Mouse (Mus musculus) liver, adult 2 months (tissue): Measurements from ENCODE around the gene Efcab6. TPM values are rescaled to one million over a fixed set of nuclear protein-coding genes. Genes with fewer than 3 reads are reported as not detected.

Experiments
- DNase-seq: peaks from one replicate; pipeline ENCODE4 v3.0.0-alpha.2; 2011; ENCODE audit warnings: low read depth, low spot score; ENCODE audit errors: extremely low read depth
- H3K27ac ChIP-seq: fragments of 200-500 bp; replicated peaks from 2 replicates; pipeline ENCODE4 v1.5.1; 2012; ENCODE audit warnings: low read depth, mild to moderate bottlenecking, control low read depth, inconsistent platforms, low read length; ENCODE audit not compliant: insufficient read depth
- H3K27me3 ChIP-seq: fragments of 200-500 bp; 2 replicates; pipeline ENCODE4 v1.6.1; 2012; ENCODE audit warnings: mild to moderate bottlenecking, moderate library complexity, low read length, inconsistent platforms; ENCODE audit not compliant: control insufficient read depth, insufficient read depth
- H3K36me3 ChIP-seq: fragments of 200-500 bp; 2 replicates; pipeline ENCODE4 v1.6.1; 2012; ENCODE audit warnings: low read length, inconsistent platforms; ENCODE audit not compliant: control insufficient read depth, insufficient read depth
- H3K4me1 ChIP-seq: fragments of 200-500 bp; 2 replicates; pipeline ENCODE4 v1.6.1; 2011; ENCODE audit warnings: low read length; ENCODE audit not compliant: control insufficient read depth, insufficient read depth
- H3K4me3 ChIP-seq: fragments of 200-500 bp; 2 replicates; pipeline ENCODE4 v1.5.1; 2011; ENCODE audit warnings: low read depth, mild to moderate bottlenecking, control low read depth, low read length, moderate library complexity; ENCODE audit not compliant: insufficient read depth
- H3K79me2 ChIP-seq: fragments of 200-500 bp; 2 replicates; pipeline ENCODE4 v1.6.1; 2012; ENCODE audit warnings: inconsistent platforms, mild to moderate bottlenecking, low read length, moderate library complexity; ENCODE audit not compliant: control insufficient read depth, insufficient read depth
- H3K9ac ChIP-seq: fragments of 200-500 bp; 2 replicates; pipeline ENCODE4 v1.6.1; 2012; ENCODE audit warnings: low read depth, mild to moderate bottlenecking, control low read depth, inconsistent platforms, low read length
- CTCF ChIP-seq: fragments of 200-500 bp; IDR thresholded peaks from 2 replicates; pipeline ENCODE4 v1.5.1; 2011; ENCODE audit warnings: low read depth, low read length, control low read depth
- POLR2A ChIP-seq: fragments of 200-500 bp; IDR thresholded peaks from 2 replicates; pipeline ENCODE4 v1.6.1; 2011; ENCODE audit warnings: low read length, control low read depth; ENCODE audit not compliant: insufficient read depth; ENCODE audit errors: extremely low read depth
- WGBS: fragments of 180-500 bp; shearing (Covaris S2); methylation state at CpG from one replicate; pipeline ENCODE4 v1.1.7; 2018; 5-methylcytosine and 5-hydroxymethylcytosine counted together
- polyA plus RNA-seq: library from polyadenylated mRNA; depleted of rRNA; stranded (reverse); fragments of >200 nt; gene quantifications from 2 replicates; pipeline ENCODE4 v1.2.3, GENCODE M21; 2012
- total RNA-seq: library from RNA; depleted of rRNA; stranded (reverse); fragments of >200 nt; gene quantifications from 2 replicates; pipeline ENCODE4 v1.2.3, GENCODE M21; 2014

Gene Efcab6
- total and polyA plus RNA-seq, 2 experiments = not detected

- no peak overlapping the region for H3K4me3 ChIP-seq
- DNase-seq = no peak
- no peaks in the 10 kb centered on the region for H3K27me3 ChIP-seq
- H3K36me3 ChIP-seq = no peaks in the 10 kb centered on the region
- no peak for TF ChIP-seq POLR2A
- no peak for TF ChIP-seq CTCF
- no peaks in the 10 kb centered on the region for H3K79me2 ChIP-seq
- H3K4me1 ChIP-seq = no peaks in the 10 kb centered on the region
- H3K27ac ChIP-seq = no peak overlapping the region
- WGBS = 60% methylated on average over 3 of the region's 3 CpGs
- no peak overlapping the region for H3K9ac ChIP-seq
Observed at GRCm38 (mm10) chr15:83958376-83958775, 106.8 kb downstream of the Efcab6 start.

- H3K27me3 ChIP-seq = no peaks in the 10 kb centered on the region
- H3K36me3 ChIP-seq = no peaks in the 10 kb centered on the region
- no peaks in the 10 kb centered on the region for H3K4me1 ChIP-seq
- TF ChIP-seq CTCF (no peak), POLR2A (no peak)
- no peak for DNase-seq
- WGBS = 86% methylated on average over 7 of the region's 7 CpGs
- no peak overlapping the region for H3K4me3 ChIP-seq
- no peak overlapping the region for H3K27ac ChIP-seq
- no peaks in the 10 kb centered on the region for H3K79me2 ChIP-seq
- H3K9ac ChIP-seq = no peak overlapping the region
Observed at GRCm38 (mm10) chr15:83956996-83957395, 108.2 kb downstream of the Efcab6 start.

- Histone ChIP-seq H3K4me3 (no peak overlapping the region), H3K4me1 (no peaks in the 10 kb centered on the region), H3K9ac (no peak overlapping the region), H3K27ac (no peak overlapping the region), H3K79me2 (no peaks in the 10 kb centered on the region), H3K36me3 (no peaks in the 10 kb centered on the region), H3K27me3 (no peaks in the 10 kb centered on the region)
- no peak for TF ChIP-seq CTCF
- no peak for TF ChIP-seq POLR2A
- DNase-seq = no peak
- WGBS = 77% methylated on average over 8 of the region's 8 CpGs
Observed at GRCm38 (mm10) chr15:83955948-83956707, 109.1 kb downstream of the Efcab6 start.

- H3K27ac ChIP-seq = no peak overlapping the region
- DNase-seq = no peak
- WGBS = 62% methylated on average over 16 of the region's 16 CpGs
Observed at GRCm38 (mm10) chr15:83949729-83950491, 115.3 kb downstream of the Efcab6 start.

GRCm38 (mm10) chr15:83939703-83940102 lies 125.5 kb downstream of the Efcab6 start:
- WGBS = 46% methylated on average over 5 of the region's 5 CpGs
- no peaks in the 10 kb centered on the region for H3K36me3 ChIP-seq
- no peak for DNase-seq
- H3K27me3 ChIP-seq = no peaks in the 10 kb centered on the region
- no peaks in the 10 kb centered on the region for H3K4me1 ChIP-seq
- no peak overlapping the region for H3K27ac ChIP-seq
- TF ChIP-seq CTCF = no peak
- TF ChIP-seq POLR2A = no peak
- H3K79me2 ChIP-seq = no peaks in the 10 kb centered on the region
- H3K9ac ChIP-seq = no peak overlapping the region
- H3K4me3 ChIP-seq = no peak overlapping the region

More at GRCm38 (mm10) chr15:83949729-83950491, 115.3 kb downstream of the Efcab6 start:
- no peaks in the 10 kb centered on the region for H3K79me2 ChIP-seq
- H3K9ac ChIP-seq = no peak overlapping the region
- no peaks in the 10 kb centered on the region for H3K4me1 ChIP-seq
- no peaks in the 10 kb centered on the region for H3K36me3 ChIP-seq
- TF ChIP-seq POLR2A (no peak), CTCF (no peak)
- H3K4me3 ChIP-seq = no peak overlapping the region
- no peaks in the 10 kb centered on the region for H3K27me3 ChIP-seq

- TF ChIP-seq CTCF = no peak
- TF ChIP-seq POLR2A = no peak
- Histone ChIP-seq H3K27ac (no peak overlapping the region), H3K27me3 (no peaks in the 10 kb centered on the region), H3K36me3 (no peaks in the 10 kb centered on the region), H3K79me2 (no peaks in the 10 kb centered on the region), H3K9ac (no peak overlapping the region), H3K4me3 (no peak overlapping the region), H3K4me1 (no peaks in the 10 kb centered on the region)
- 73% methylated on average over 2 of the region's 2 CpGs for WGBS
- DNase-seq = no peak
Observed at GRCm38 (mm10) chr15:83938466-83938865, 126.7 kb downstream of the Efcab6 start.
